In the genomic region with DNA sequence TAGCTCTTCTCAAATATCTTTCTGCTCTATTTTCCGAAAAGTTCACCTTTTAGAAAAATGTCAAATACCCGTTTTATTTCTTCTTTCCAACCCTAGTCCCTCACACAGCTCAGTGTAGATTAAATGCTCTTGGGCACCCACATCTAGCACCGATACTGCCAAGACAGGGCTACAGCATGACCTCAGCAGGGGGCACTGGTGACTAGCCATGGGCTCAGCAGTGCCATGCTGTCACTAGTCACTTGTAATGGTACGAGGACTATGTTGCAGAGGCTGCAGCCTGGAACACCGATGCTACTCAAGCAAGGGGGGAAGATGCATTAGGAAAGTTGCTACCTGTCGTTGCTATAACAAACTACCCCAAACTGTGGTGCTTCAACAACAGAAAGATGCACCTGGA, we compare ENCODE assay signal across 13 mouse cellular contexts.
A peak's percentile ranks its signal among the peaks of the same experiment; 100 is the strongest.
DNase-seq lines count a peak whose midpoint lies in the region; ATAC-seq lines count a peak whose summit lies in the region.
"Had no signal": no experiment of that assay in that cellular context is flagged by ENCODE, and none has a peak within 500 bp of the region (broad histone marks: within the 10 kb centered on the region; RNA-seq: fewer than 3 reads in every experiment).

No protein-coding gene starts in this region.

- ATAC-seq in heart, embryonic 11.5 days (replicated peaks; ENCODE audit: insufficient number of reproducible peaks, low FRiP score, low TSS enrichment), result no peak
- ATAC-seq in midbrain, embryonic 16.5 days, result no peak
- ATAC-seq: forebrain, postnatal 0 days; Patski had no signal

- peak; percentile 18 to 22 for DNase-seq in heart, adult 9 months (ENCODE audit: low spot score in 2 of 2)
- DNase-seq in urinary bladder, postnatal 14 days (ENCODE audit: low spot score), result peak; percentile 13
- no peak for DNase-seq in urinary bladder, adult 18-20 months (ENCODE audit: low spot score in 2 of 2)
- DNase-seq in kidney, postnatal 36 days, result peak; percentile 43 to 58
- DNase-seq in ovary, adult 18-20 months (ENCODE audit: low spot score), result no peak
- DNase-seq in embryonic facial prominence, embryonic 10.5 days (ENCODE audit: low spot score), result no peak
- DNase-seq: cerebellum, adult 9-11 months; forebrain, postnatal 0 days had no signal

- no peak overlapping the region for H3K27ac ChIP-seq in heart, embryonic 11.5 days (ENCODE audit: low read depth, low read length)
- no peak overlapping the region for H3K27ac ChIP-seq in midbrain, embryonic 16.5 days (ENCODE audit: low read length)
- no peak overlapping the region for H3K27ac ChIP-seq in embryonic facial prominence, embryonic 10.5 days (replicated peaks)
- H3K27ac ChIP-seq: limb, embryonic 13.5 days had no signal

- no peaks in the 10 kb centered on the region for H3K4me1 ChIP-seq in heart, embryonic 11.5 days (ENCODE audit: control insufficient read depth, insufficient read depth, low read length)
- no peaks in the 10 kb centered on the region for H3K4me1 ChIP-seq in midbrain, embryonic 16.5 days (ENCODE audit: control insufficient read depth, insufficient read depth, low read length)
- peaks cover 6% of the 10 kb centered on the region for H3K4me1 ChIP-seq in embryonic facial prominence, embryonic 10.5 days

- no peak overlapping the region for H3K4me3 ChIP-seq in heart, embryonic 11.5 days (ENCODE audit: low read depth, low read length)
- no peak overlapping the region for H3K4me3 ChIP-seq in midbrain, embryonic 16.5 days (ENCODE audit: low read depth, low read length)
- no peak overlapping the region for H3K4me3 ChIP-seq in embryonic facial prominence, embryonic 10.5 days
- H3K4me3 ChIP-seq: limb, embryonic 13.5 days; myocyte had no signal

- H3K9me3 ChIP-seq in heart, embryonic 11.5 days (replicated peaks; ENCODE audit: control insufficient read depth, low read length), result no peaks in the 10 kb centered on the region
- no peaks in the 10 kb centered on the region for H3K9me3 ChIP-seq in midbrain, embryonic 16.5 days (replicated peaks; ENCODE audit: control insufficient read depth, low read length, poor library complexity, severe bottlenecking)
- H3K9me3 ChIP-seq in embryonic facial prominence, embryonic 10.5 days, result no peaks in the 10 kb centered on the region
- H3K9me3 ChIP-seq: limb, embryonic 13.5 days had no signal

- no peaks in the 10 kb centered on the region for H3K36me3 ChIP-seq in heart, embryonic 11.5 days (ENCODE audit: control insufficient read depth, insufficient read depth, low read length)
- no peaks in the 10 kb centered on the region for H3K36me3 ChIP-seq in midbrain, embryonic 16.5 days (ENCODE audit: control insufficient read depth, insufficient read depth, low read length)
- no peaks in the 10 kb centered on the region for H3K36me3 ChIP-seq in embryonic facial prominence, embryonic 10.5 days (replicated peaks)
- H3K36me3 ChIP-seq: limb, embryonic 13.5 days had no signal

- no peak overlapping the region for H3K4me2 ChIP-seq in heart, embryonic 11.5 days
- no peak overlapping the region for H3K4me2 ChIP-seq in midbrain, embryonic 16.5 days (ENCODE audit: low read length)
- H3K4me2 ChIP-seq: limb, embryonic 13.5 days had no signal

- WGBS in heart, embryonic 11.5 days (ENCODE audit: insufficient replicate concordance), result 69% methylated on average over 6 of the region's 6 CpGs
- WGBS in midbrain, embryonic 16.5 days, result 92% methylated on average over 6 of the region's 6 CpGs
- 84% methylated on average over 6 of the region's 6 CpGs for WGBS in embryonic facial prominence, embryonic 10.5 days

- no peaks in the 10 kb centered on the region for H3K27me3 ChIP-seq in heart, embryonic 11.5 days (ENCODE audit: control insufficient read depth, insufficient read depth, low read length)
- H3K27me3 ChIP-seq in midbrain, embryonic 16.5 days (ENCODE audit: control insufficient read depth, insufficient read depth, low read depth, low read length), result no peaks in the 10 kb centered on the region
- peaks cover 9% of the 10 kb centered on the region; the same call in 1 of the 2 replicates for H3K27me3 ChIP-seq in embryonic facial prominence, embryonic 10.5 days (replicated peaks; ENCODE audit: low read depth, poor library complexity, severe bottlenecking)
- H3K27me3 ChIP-seq: Patski had no signal

- H3K9ac ChIP-seq in heart, embryonic 11.5 days (ENCODE audit: low read depth, low read length), result no peak overlapping the region
- H3K9ac ChIP-seq in midbrain, embryonic 16.5 days (ENCODE audit: low read depth, low read length), result no peak overlapping the region
- H3K9ac ChIP-seq: forebrain, postnatal 0 days; limb, embryonic 13.5 days had no signal

Comparison
In these comparisons a context has a peak if more than half of its experiments do, and no peak if none do; other contexts are left out.
1. DNase-seq: peak in heart, adult 9 months (2 of 2), urinary bladder, postnatal 14 days (single experiment) and kidney, postnatal 36 days (2 of 2); none in urinary bladder, adult 18-20 months (0 of 2), ovary, adult 18-20 months (single experiment) and embryonic facial prominence, embryonic 10.5 days (single experiment).